ENCODE assay signal across 17 mouse cellular contexts in the genomic region with DNA sequence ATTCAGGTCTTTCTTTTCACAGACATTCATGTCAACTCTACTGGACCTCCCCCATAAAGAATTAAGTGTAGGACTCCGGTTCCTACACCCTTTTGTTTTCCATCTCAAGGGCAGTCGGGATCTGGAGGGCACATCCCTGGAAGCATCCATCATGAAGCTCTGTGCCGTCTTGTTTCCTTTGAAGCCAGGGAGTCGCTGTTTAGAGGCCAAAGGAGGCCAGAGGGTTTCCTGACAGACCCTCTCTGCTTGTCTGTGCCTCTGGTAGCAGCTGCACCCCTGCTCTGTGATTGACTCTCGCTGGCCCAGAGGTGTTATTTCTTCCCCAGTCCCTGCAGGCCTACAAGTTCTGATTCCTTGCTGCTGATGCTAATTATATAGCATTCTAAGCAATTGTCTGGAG. TPM values are rescaled to one million over a fixed set of nuclear protein-coding genes. Genes with fewer than 3 reads are reported as not detected.
"Had no signal": no experiment of that assay in that cellular context is flagged by ENCODE, and none has a peak within 500 bp of the region (broad histone marks: within the 10 kb centered on the region; RNA-seq: fewer than 3 reads in every experiment).

No protein-coding gene starts in this region.

- H3K36me3 ChIP-seq: lung, embryonic 15.5 days; midbrain, embryonic 13.5 days; midbrain, embryonic 15.5 days; neural tube, embryonic 12.5 days; stomach, embryonic 15.5 days had no signal

- H3K9me3 ChIP-seq: lung, embryonic 15.5 days; megakaryocyte, embryonic 14.5 days; midbrain, embryonic 13.5 days; midbrain, embryonic 15.5 days; neural tube, embryonic 12.5 days; stomach, embryonic 15.5 days had no signal

- H3K4me1 ChIP-seq: lung, embryonic 15.5 days; midbrain, embryonic 15.5 days; neural tube, embryonic 12.5 days; stomach, embryonic 15.5 days had no signal

- DNase-seq: lung, adult 2 months; lung, postnatal 14 days; lung, postnatal 36 days; right cerebral cortex, postnatal 14 days; thymus, adult 2 months; thymus, postnatal 25 days; thymus, postnatal 4 days had no signal

- H3K4me3 ChIP-seq: lung, embryonic 15.5 days; megakaryocyte, embryonic 14.5 days; midbrain, embryonic 13.5 days; midbrain, embryonic 15.5 days; neural tube, embryonic 12.5 days; stomach, embryonic 15.5 days had no signal

- ATAC-seq: lung, postnatal 0 days; midbrain, embryonic 13.5 days; midbrain, embryonic 15.5 days had no signal

- H3K9ac ChIP-seq: lung, embryonic 15.5 days; midbrain, embryonic 13.5 days; midbrain, embryonic 15.5 days; neural tube, embryonic 12.5 days; stomach, embryonic 15.5 days had no signal

- H3K27me3 ChIP-seq: lung, embryonic 15.5 days; midbrain, embryonic 13.5 days; midbrain, embryonic 15.5 days; neural tube, embryonic 12.5 days; stomach, embryonic 15.5 days had no signal

- H3K27ac ChIP-seq: lung, embryonic 15.5 days; macrophage; midbrain, embryonic 13.5 days; midbrain, embryonic 15.5 days; neural tube, embryonic 12.5 days; stomach, embryonic 15.5 days; stomach, postnatal 0 days had no signal

- H3K4me2 ChIP-seq: lung, embryonic 15.5 days; midbrain, embryonic 11.5 days; midbrain, embryonic 13.5 days; midbrain, embryonic 15.5 days; neural tube, embryonic 12.5 days; stomach, embryonic 15.5 days had no signal

RNA-seq across cellular contexts. Expression of gene Rassf10, which starts 14.8 kb away (rescaled TPM):
- polyA plus RNA-seq: macrophage had no signal
